Mouse (Mus musculus) heart, embryonic 12.5 days (tissue): Measurements from ENCODE around the gene Rap1gap. TPM values are rescaled to one million over a fixed set of nuclear protein-coding genes. Genes with fewer than 3 reads are reported as not detected.
A peak's percentile ranks its signal among the peaks of the same experiment; 100 is the strongest.

Source experiments
- ATAC-seq: fragments of 200-750 bp; cut with Nextera tagmentation; 2 replicates; pipeline ENCODE4 v1.8.0; 2017; ENCODE audit warnings: moderate TSS enrichment, moderate library complexity; ENCODE audit not compliant: insufficient number of reproducible peaks, low FRiP score
- H3K27ac ChIP-seq: fragments of 300-500 bp; sonication (generic); 2 replicates; pipeline ENCODE4 v1.5.1; 2016; ENCODE audit warnings: mild to moderate bottlenecking, moderate library complexity; ENCODE audit not compliant: poor library complexity, severe bottlenecking
- H3K27me3 ChIP-seq: fragments of 300-500 bp; sonication (generic); replicated peaks from 2 replicates; pipeline ENCODE4 v1.6.1; 2016; ENCODE audit warnings: mild to moderate bottlenecking, moderate library complexity
- H3K36me3 ChIP-seq: fragments of 300-500 bp; sonication (generic); 2 replicates; pipeline ENCODE4 v1.6.1; 2016; ENCODE audit warnings: mild to moderate bottlenecking, moderate library complexity
- H3K4me1 ChIP-seq: fragments of 300-500 bp; sonication (generic); replicated peaks from 2 replicates; pipeline ENCODE4 v1.6.1; 2016; ENCODE audit warnings: mild to moderate bottlenecking
- H3K4me2 ChIP-seq: fragments of 300-500 bp; sonication (generic); 2 replicates; pipeline ENCODE4 v1.6.1; 2016; ENCODE audit warnings: mild to moderate bottlenecking, moderate library complexity
- H3K4me3 ChIP-seq: fragments of 300-500 bp; sonication (generic); 2 replicates; pipeline ENCODE4 v1.5.1; 2016; ENCODE audit warnings: mild to moderate bottlenecking
- H3K9ac ChIP-seq: fragments of 300-500 bp; sonication (generic); 2 replicates; pipeline ENCODE4 v1.6.1; 2016; ENCODE audit warnings: mild to moderate bottlenecking, moderate library complexity
- H3K9me3 ChIP-seq: fragments of 300-500 bp; sonication (generic); replicated peaks from 2 replicates; pipeline ENCODE4 v1.6.1; 2016; ENCODE audit warnings: mild to moderate bottlenecking, moderate library complexity
- WGBS: fragments of 180-500 bp; shearing (Covaris S2); methylation state at CpG from one replicate; pipeline ENCODE4 v1.1.7; 2016; 5-methylcytosine and 5-hydroxymethylcytosine counted together
- polyA plus RNA-seq: library from polyadenylated mRNA; unstranded; fragments of >200 nt; fragmentation: Nextera tagmentation; extraction: Ambion mirVana; gene quantifications from 2 replicates; pipeline ENCODE4 v1.2.1, GENCODE M21; 2016

Gene Rap1gap
- polyA plus RNA-seq, 1 experiment from 2014 or later, result 4.3 TPM

GRCm38 (mm10) chr4:137692107-137692902, 27.8 kb downstream of the Rap1gap start:
- H3K27ac ChIP-seq, result no peak overlapping the region
- WGBS, result 78% methylated on average over 10 of the region's 10 CpGs
- 0 out of 2 replicates have a peak, but pooled peaks have one; percentile 31 for ATAC-seq

DNA sequence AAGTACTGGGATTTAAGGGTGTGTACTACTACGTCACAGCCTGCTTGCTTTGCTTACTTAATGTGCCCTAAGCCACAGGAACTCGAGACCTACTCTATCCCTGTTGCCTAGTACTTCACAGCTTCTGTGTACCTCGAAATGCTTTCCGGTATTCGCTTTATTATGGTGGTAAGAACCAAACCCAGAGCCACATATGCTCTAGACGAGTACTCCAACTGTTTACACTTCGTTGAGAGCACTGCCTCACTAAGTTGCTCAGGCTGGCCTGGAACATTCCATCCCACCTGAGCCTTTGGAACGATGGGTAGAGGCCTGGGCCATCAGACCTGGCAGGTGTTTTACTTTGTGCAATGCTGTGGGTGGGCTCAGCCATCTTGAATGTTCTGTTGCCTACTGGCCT, 30.8 kb downstream of the Rap1gap start:
- ATAC-seq, result no peak
- 75% methylated on average over 8 of the region's 8 CpGs for WGBS
- H3K4me2 ChIP-seq, result no peak overlapping the region
- peaks cover 32% of the 10 kb centered on the region for H3K27me3 ChIP-seq
- no peaks in the 10 kb centered on the region for H3K36me3 ChIP-seq
- H3K4me1 ChIP-seq, result peaks cover 39% of the 10 kb centered on the region
- no peak overlapping the region for H3K9ac ChIP-seq
- no peaks in the 10 kb centered on the region for H3K9me3 ChIP-seq
- no peak overlapping the region for H3K27ac ChIP-seq
- no peak overlapping the region for H3K4me3 ChIP-seq

More at GRCm38 (mm10) chr4:137692107-137692902, 27.8 kb downstream of the Rap1gap start:
- Histone ChIP-seq H3K4me3 (no peak overlapping the region), H3K4me2 (no peak overlapping the region), H3K27me3 (peaks cover 36% of the 10 kb centered on the region), H3K4me1 (peaks cover 13% of the 10 kb centered on the region), H3K36me3 (no peaks in the 10 kb centered on the region), H3K9ac (no peak overlapping the region), H3K9me3 (no peaks in the 10 kb centered on the region)

GRCm38 (mm10) chr4:137695900-137696299, 31.4 kb downstream of the Rap1gap start:
- Histone ChIP-seq H3K4me3 (no peak overlapping the region), H3K27me3 (peaks cover 37% of the 10 kb centered on the region), H3K9ac (no peak overlapping the region), H3K4me1 (peaks cover 39% of the 10 kb centered on the region), H3K4me2 (no peak overlapping the region), H3K36me3 (no peaks in the 10 kb centered on the region), H3K9me3 (no peaks in the 10 kb centered on the region), H3K27ac (no peak overlapping the region)
- no peak for ATAC-seq
- WGBS, result 14% methylated on average over 4 of the region's 4 CpGs

GRCm38 (mm10) chr4:137697156-137697885, 32.8 kb downstream of the Rap1gap start:
- no peak overlapping the region for H3K27ac ChIP-seq
- H3K9me3 ChIP-seq, result no peaks in the 10 kb centered on the region
- 0 out of 2 replicates have a peak, but pooled peaks have one; percentile 15 for ATAC-seq
- H3K9ac ChIP-seq, result no peak overlapping the region
- no peaks in the 10 kb centered on the region for H3K36me3 ChIP-seq
- H3K27me3 ChIP-seq, result peaks cover 30% of the 10 kb centered on the region
- H3K4me1 ChIP-seq, result peaks cover 44% of the 10 kb centered on the region
- H3K4me2 ChIP-seq, result no peak overlapping the region
- no peak overlapping the region for H3K4me3 ChIP-seq
- 73% methylated on average over 13 of the region's 13 CpGs for WGBS

DNA sequence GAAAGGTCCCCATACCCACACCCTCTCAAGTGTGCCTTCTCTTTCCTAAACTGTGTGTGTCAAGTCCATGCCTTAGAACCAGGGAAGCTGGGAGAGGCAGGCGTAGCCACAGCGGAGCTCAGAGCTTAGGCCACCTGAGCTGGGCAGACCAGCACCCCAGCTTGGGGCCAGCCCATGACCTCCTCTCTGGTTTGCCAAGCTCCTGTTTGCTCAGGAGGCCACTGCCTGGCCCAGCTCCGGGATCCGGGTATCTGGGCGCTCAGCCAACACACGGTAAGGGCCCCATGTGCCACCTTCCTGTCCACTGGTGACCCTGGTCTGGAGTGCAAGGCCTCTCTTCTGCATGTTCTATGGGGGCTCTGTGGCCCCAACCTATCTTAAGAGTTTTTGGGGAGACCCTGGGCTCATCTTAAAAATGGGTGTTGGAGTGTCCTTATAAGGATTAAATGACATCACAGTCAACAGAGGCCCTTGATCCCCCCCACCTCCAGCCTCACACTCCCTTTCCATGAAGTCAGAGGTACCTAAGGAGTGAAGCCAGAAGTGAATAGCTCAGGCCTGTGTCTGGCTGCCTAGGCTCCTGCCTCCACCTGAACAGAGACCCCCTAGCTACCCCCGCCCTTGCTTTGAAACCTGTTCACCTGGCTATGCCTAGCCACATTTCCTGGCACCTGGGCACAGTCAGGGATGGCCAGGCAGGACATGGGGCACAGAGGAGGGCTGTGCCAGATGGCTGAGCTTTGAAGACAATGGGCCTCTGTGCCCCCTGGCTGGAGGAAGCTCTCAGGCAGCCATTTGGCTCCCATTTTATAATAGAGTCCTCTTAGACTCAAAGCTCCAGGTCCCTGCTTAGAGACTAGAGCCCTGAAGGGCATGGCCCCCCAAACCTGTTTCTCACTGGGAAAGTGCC, 33.8 kb downstream of the Rap1gap start:
- H3K9me3 ChIP-seq, result no peaks in the 10 kb centered on the region
- H3K36me3 ChIP-seq, result no peaks in the 10 kb centered on the region
- 0 out of 2 replicates have a peak, but pooled peaks have one; percentile 20 for ATAC-seq
- H3K4me3 ChIP-seq, result no peak overlapping the region
- H3K4me2 ChIP-seq, result no peak overlapping the region
- H3K9ac ChIP-seq, result no peak overlapping the region
- WGBS, result 70% methylated on average over 7 of the region's 7 CpGs
- H3K27ac ChIP-seq, result no peak overlapping the region
- H3K4me1 ChIP-seq, result peaks cover 44% of the 10 kb centered on the region
- H3K27me3 ChIP-seq, result peaks cover 31% of the 10 kb centered on the region

DNA sequence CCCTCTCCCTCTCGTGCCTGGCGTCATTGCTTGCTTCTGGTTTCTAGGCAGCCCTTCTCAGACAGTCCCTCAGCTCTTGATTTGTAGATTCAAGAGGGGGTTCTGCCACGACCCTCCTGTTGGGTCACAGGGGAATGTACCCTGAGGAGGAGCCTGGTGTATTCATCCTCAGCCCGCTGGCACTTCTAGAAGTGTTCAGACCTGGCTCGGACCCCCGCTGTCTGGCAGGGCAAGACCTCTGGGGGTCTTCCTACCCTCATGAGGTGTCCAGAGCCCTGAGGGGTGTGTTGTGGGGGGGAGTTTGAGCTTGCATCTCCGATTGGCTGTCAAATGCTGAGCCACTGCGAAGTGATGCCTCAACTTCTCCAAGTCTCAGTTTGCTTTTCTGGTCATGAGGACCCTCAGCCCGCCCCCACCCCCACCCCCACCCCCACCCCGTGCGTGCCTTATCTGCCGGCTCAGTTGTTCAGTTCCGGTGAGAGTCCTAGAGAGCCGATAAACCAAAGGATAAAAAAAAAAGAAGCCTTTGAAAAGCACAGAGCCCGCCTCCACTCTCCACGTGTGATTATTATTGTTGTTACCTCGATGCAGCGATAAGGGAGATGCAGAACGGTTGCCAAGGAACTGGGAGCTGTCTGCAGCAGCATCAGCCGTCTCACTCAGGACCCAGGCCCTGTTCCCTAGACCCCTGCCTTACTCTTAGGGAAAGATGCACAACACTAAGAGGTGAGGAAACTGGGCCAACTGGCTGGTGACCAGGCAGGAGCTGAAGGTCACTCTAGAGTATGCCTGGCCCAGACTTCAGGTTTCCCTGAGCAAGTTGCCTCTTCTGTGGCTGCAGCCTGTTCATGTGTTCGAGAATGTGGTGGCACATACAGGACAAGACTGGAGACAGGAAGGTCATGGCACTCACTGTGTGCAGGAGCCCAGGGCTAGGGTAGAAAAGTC, 35.0 kb downstream of the Rap1gap start:
- no peak overlapping the region for H3K9ac ChIP-seq
- H3K4me2 ChIP-seq, result no peak overlapping the region
- H3K27ac ChIP-seq, result no peak overlapping the region
- H3K27me3 ChIP-seq, result peaks cover 34% of the 10 kb centered on the region; the same call in 1 of the 2 replicates
- no peak for ATAC-seq
- H3K4me3 ChIP-seq, result no peak overlapping the region
- peaks cover 44% of the 10 kb centered on the region for H3K4me1 ChIP-seq
- H3K9me3 ChIP-seq, result no peaks in the 10 kb centered on the region
- 45% methylated on average over 21 of the region's 21 CpGs for WGBS
- H3K36me3 ChIP-seq, result no peaks in the 10 kb centered on the region

GRCm38 (mm10) chr4:137700960-137701359, 36.4 kb downstream of the Rap1gap start:
- ATAC-seq, result no peak
- Histone ChIP-seq H3K36me3 (no peaks in the 10 kb centered on the region), H3K4me2 (no peak overlapping the region), H3K4me1 (peaks cover 38% of the 10 kb centered on the region), H3K27me3 (peaks cover 47% of the 10 kb centered on the region), H3K9ac (no peak overlapping the region), H3K27ac (no peak overlapping the region), H3K4me3 (no peak overlapping the region), H3K9me3 (no peaks in the 10 kb centered on the region)
- 32% methylated on average over 6 of the region's 6 CpGs for WGBS

DNA sequence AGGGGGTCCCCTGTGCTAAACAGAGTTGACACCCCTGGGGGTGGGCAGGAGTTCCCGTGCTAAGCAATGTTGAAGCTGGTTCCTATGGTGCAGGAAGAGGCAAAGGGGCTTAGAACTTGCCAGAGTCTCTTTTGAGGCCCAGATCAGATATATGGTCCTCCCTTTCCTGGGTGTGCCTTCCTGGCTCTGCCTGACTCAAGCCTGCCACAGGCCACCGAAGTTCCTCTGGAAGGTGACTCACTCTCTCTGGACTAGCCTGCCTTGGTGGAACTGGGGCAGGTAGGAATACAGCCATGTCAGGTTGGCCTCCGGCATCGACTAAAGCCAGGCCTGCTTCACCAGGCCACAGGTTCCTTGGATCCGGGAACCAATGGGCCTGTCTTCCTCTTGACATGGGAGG, 38.6 kb downstream of the Rap1gap start:
- ATAC-seq, result no peak
- WGBS, result 79% methylated on average over 5 of the region's 5 CpGs
- Histone ChIP-seq H3K36me3 (no peaks in the 10 kb centered on the region), H3K4me3 (no peak overlapping the region), H3K4me2 (no peak overlapping the region), H3K9me3 (no peaks in the 10 kb centered on the region), H3K4me1 (peaks cover 37% of the 10 kb centered on the region), H3K9ac (no peak overlapping the region), H3K27me3 (peaks cover 65% of the 10 kb centered on the region), H3K27ac (no peak overlapping the region)

- WGBS, result 62% methylated on average over 2 of the region's 2 CpGs
- no peak overlapping the region for H3K9ac ChIP-seq
- no peaks in the 10 kb centered on the region for H3K36me3 ChIP-seq
- H3K4me2 ChIP-seq, result no peak overlapping the region
- peaks cover 80% of the 10 kb centered on the region for H3K27me3 ChIP-seq
- H3K4me3 ChIP-seq, result no peak overlapping the region
- H3K4me1 ChIP-seq, result peaks cover 25% of the 10 kb centered on the region
- no peak for ATAC-seq
- H3K27ac ChIP-seq, result no peak overlapping the region
- H3K9me3 ChIP-seq, result no peaks in the 10 kb centered on the region
Observed at GRCm38 (mm10) chr4:137704561-137704960, 40.0 kb downstream of the Rap1gap start.

DNA sequence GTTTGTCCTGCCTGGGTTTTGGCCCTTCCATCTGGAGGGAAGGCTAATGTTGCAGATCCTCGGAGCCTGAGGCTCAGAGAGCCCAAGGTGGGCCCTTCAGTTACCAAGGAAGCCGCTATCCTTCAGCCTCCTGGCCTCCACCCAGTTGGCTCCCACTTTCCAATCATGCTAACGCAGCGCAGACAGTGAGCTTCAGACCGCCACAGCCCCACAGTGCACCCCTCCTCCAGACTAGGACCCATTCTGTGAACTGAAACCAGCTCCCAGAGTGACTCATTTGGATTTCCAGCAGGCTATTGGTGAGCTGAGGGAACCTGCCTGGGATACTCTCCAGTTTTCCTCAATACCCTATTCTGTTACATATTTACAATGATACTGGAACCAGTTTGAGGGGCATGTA, 40.9 kb downstream of the Rap1gap start:
- no peak overlapping the region for H3K27ac ChIP-seq
- H3K27me3 ChIP-seq, result peaks cover 82% of the 10 kb centered on the region
- H3K4me3 ChIP-seq, result no peak overlapping the region
- H3K36me3 ChIP-seq, result no peaks in the 10 kb centered on the region
- peaks cover 18% of the 10 kb centered on the region for H3K4me1 ChIP-seq
- no peak overlapping the region for H3K4me2 ChIP-seq
- H3K9me3 ChIP-seq, result no peaks in the 10 kb centered on the region
- no peak overlapping the region for H3K9ac ChIP-seq
- 68% methylated on average over 5 of the region's 5 CpGs for WGBS
- no peak for ATAC-seq
